Mouse (Mus musculus): Measurements from ENCODE around the gene Dusp16.
A peak's percentile ranks its signal among the peaks of the same experiment; 100 is the strongest.
"Not testable (repeated sequence)": the region's sequence is repeated elsewhere in the genome, so short reads cannot be mapped to it uniquely, and the experiment has no call there.

Gene Dusp16

DNA sequence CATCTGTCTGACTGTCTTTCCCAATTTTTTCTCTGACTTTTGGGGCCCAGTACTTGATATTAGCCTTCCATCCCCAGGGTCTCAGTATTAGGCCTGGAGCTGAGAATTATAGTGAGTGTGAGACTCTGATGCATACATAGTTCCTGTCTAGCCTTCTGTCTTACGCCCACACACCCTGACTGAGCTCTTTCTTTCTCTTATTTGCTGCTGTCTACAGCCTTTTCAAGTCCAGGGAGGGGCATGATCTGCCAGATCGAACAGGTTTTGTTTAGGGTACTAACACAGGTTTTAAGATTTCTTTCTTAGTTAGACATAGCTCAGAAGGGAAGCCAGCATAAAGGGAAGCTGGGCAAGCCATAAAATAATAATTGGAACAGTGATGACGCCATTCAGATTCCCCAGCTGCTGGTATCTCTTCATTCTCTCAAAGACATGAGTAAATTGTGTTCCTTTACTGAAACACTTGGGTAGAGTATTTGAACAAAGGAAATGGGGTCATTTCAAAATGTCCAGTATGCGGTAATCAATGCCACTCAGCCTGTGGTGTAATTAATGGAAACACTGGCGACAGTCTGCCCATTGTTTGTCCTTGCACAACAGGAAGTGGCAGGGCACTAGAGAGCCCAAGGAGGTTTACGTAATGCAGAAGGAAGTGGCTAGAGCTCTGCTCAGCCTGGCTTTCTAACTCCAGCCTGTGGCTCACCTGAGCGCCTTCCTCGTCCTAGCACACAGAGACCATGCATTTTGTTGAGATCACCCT lies 91.8 kb downstream of the Dusp16 start:
- peak in 1 of 2 experiments; percentile 64 for DNase-seq (ENCODE audit: low spot score in 2 of 2)

DNA sequence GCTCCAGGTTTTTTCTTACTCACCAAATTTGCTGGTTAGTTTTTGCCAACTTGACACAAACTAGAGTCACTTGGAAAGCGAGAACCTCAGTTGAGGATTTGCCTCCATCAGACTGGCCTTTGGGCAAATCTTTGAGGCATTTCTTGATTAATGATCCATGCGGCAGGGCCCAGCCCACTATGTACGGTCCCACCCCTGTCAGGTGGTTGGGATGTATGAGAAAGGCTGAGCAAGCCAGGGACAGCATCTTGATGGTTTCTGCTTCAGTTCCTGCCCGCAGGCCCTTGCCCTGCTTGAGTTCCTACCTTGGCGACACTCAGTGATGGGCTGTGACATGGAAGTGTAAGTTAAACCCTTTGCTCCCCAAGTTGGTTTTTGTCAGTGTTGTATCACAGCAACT lies 94.2 kb downstream of the Dusp16 start:
- no peak for DNase-seq (ENCODE audit: low spot score in 2 of 2)

DNA sequence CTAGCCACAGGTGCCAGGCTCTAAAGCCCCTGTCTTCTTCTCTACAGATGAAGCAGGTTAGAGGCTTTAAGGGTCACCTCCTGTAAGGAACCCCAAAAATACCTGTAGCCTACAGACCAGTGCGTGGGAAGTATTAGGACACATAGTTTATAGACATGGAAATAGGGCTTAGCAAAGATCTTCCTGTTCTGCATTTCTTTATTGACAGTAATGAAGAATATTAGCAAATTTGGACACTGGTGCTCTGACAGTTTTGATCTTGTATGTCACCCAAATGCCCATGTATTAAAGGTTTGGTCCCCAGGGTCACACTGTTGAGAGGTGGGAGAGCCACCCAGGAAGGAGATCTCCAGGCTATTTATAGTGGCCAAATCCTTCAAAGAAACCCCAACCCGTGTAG lies 95.9 kb downstream of the Dusp16 start:
- no peak for DNase-seq (ENCODE audit: low spot score in 2 of 2)

DNA sequence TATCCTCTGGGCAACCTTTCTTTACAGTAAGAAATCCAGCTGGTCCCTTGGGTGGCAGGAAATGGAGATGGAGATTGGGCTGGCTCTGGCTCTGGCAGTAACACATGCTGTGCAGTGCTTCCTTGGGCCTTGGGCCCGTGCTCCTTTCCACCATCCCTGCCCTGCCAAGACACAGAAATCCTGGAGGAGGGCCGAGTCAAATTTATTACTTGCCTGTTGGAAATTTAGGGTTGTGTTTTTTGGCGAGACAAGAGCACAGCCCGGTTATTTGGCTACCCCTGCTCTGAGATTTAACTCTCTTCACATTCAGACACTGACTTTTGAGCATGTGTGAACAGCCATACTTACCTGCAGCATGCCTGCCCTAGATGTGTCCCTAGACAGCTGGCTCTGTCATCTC lies 96.3 kb downstream of the Dusp16 start:
- DNase-seq (ENCODE audit: low spot score in 2 of 2), result peak in 1 of 2 experiments; percentile 67

DNA sequence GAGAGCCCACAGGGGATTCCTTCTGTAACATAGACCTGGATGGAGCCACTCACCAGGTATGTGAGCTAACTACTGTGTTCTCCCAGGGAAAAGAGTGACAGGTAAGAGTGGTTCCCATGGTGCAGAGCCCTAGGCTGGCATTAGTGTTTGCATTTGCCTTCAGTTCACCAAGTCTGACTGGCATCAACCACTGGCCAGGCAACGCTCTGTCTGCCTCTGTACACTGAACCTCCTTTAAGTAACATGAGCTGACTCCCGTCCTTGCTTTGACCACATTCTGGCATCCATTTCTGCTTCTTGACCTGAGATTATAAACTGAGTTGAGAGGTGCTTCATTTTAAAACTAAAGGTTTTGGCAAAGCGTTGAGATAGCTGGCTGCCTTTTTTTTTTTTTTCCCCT lies 96.8 kb downstream of the Dusp16 start:
- DNase-seq (ENCODE audit: low spot score in 2 of 2), result no peak

DNA sequence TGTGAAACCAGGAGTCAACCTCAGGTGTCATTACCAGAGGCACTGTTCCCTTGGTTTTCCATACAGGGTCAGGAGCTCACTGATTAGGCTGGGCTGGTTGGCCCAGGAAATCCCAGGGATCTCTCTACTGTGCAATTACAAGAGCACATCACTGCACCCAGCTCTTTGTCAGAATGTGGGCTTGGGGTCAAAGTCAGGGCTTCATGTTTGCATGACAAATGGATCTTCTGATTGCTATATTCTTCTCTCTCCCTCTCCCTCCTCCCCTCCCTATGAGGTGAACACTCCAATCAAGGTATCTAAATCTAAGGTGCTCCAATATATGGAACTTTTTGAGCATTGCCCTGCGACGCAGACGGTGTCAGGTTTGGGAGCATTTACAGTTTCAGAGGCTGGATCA lies 97.4 kb downstream of the Dusp16 start:
- no peak for DNase-seq (ENCODE audit: low spot score in 2 of 2)

DNA sequence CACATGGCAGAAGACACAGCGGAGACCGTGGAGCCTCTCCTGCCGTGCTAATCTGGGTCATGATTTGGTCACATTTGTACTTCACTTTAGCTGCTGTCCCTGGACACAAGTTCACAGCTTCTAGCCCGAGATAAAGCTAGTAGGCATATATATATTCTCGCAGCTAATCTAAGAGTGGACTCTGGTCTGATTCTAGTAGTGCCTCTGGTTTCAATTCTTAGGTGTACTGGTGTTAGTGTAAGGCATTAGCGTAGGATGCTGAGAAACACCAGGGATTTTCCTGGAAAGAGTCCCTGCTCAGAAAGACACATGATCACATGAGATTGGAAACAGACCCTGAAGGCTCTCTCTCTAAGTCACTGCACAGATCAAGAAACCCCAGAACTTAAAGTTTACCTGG lies 97.9 kb downstream of the Dusp16 start:
- no peak for DNase-seq (ENCODE audit: low spot score in 2 of 2)

DNA sequence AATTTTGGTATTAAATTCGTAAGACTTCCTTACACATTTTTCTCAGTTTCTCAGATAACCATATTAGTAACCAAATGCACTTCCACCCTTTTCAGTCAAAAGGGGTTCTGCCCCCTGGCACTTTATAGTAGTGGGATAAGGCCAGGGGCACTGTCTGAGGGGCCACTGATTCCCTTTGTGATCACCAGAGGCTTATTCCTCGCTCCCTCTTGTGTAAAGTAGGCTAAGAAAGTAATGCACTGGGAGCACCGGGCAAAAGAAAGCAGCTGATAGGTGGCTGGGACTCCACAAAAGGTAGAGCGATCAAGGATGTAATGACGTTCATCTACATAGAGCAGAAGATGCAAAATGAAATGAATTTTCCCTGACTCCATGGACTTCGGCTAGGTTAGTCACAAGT lies 106.9 kb downstream of the Dusp16 start:
- DNase-seq (ENCODE audit: low spot score in 2 of 2), result no peak

DNA sequence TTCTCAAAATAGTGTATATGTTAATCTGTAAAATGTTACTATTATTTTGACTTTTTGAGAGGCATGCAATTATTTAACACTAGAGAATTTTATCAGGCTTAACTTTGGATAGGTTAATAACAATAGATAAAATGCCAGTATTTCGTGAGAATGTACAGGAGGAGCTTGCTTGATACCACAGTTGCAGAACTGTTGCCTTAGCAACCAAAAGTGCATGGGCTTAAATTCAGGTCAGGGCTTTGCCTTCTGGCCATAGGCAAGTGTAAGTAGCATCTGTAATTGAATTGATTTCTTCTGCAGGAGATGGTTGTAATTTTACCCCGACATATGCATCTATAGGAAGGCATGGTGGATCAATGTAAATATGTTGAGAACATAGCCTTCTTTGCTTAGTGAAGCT lies 107.4 kb downstream of the Dusp16 start:
- DNase-seq (ENCODE audit: low spot score in 2 of 2), result no peak

DNA sequence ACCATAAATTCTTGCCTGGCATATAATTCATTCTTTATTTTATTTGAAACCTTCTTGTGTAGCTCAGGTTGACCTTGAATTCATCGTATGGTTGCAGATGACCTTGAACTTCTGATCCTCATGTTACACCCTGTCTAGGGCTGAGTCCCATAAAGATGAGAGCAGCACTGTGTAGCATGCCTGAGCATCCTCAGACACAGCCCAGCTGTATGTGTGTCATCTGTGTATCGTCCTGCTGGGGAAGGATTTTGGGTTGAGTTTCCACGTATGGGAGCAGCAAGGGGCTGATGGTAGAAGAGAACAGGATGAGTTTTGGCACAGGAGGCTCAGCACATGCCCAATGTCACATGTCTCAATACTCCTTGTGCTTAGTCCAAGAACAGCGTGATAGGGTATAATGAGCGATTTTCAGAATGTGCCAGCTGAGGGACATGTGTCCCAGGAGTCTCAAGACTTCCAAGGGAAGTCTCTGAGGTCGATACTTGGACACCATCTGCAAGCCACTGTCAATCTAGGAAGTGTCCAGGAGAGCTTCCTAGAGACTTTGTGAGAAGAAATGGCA lies 108.0 kb downstream of the Dusp16 start:
- DNase-seq (ENCODE audit: low spot score in 2 of 2), result no peak

DNA sequence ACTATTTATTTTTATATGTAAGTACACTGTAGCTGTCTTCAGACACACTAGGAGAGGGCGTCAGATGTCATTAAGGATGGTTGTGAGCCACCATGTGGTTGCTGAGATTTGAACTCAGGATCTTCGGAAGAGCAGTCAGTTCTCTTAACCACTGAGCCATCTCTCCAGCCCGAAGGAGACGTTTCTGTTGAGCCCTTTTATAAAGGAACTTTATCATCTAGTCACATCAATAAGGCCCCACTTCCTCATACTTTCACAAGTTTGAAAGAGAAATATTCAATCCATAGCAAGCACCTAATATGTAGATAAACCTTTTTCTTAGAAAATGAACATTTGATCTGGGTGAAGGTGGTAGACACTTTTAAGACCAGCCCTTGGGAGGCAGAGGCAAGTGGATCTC lies 113.1 kb downstream of the Dusp16 start:
- DNase-seq (ENCODE audit: low spot score in 2 of 2), result not testable (repeated sequence)

DNA sequence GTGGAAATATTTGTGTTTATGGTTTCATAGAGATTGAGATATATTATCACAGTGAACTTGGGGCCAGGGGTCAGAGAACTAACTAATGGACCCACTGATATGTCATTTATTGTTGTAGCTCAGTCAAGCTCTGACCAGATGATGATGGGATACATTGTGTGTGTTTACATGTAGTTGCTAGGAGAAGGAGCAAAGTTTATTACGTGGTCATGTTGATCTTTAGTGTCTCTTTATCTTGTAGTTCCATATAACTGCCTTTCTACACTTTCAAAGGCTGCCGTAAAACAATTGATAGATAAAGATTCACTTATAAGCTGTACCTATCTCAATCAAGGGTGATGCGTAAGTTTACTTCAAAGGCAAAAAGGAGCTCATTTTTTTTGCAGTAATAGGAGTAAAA lies 114.4 kb downstream of the Dusp16 start:
- DNase-seq (ENCODE audit: low spot score in 2 of 2), result no peak

DNA sequence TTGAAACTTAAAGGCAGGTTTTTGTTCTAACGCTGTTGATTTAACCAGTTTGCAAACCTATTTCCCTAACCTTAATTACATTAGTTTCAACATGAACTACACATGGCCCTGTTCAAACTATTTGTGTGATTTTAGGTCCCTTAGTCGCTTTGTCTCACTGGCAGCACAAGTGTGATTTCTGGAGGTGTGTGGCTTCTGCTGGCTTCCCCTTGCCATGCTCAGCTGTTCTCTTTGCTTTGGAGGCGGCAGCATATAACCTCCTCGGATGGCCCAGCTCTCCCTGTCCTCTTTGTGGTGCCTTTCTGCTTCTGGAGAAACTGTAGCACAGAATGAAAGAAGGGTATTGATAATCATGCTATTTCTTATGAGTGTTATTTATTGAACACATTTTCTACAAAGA lies 114.9 kb downstream of the Dusp16 start:
- no peak for DNase-seq (ENCODE audit: low spot score in 2 of 2)

DNA sequence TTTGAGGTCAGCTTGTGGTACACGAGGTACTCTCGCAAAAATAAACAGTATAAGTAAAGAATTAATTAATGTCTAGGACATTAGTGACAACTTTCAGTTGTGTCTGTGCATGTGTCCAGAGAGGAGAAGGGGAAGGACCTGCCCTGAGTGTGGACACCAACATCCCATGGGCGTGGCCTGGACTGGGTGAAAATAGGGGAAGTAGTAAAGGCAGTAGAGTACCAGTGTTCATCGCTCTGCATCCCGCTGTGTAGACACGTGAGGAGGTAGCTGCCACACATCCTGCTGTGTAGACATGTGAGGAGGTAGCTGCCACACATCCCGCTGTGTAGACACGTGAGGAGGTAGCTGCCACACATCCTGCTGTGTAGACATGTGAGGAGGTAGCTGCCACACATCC lies 118.7 kb downstream of the Dusp16 start:
- not testable (repeated sequence) for DNase-seq (ENCODE audit: low spot score in 2 of 2)

DNA sequence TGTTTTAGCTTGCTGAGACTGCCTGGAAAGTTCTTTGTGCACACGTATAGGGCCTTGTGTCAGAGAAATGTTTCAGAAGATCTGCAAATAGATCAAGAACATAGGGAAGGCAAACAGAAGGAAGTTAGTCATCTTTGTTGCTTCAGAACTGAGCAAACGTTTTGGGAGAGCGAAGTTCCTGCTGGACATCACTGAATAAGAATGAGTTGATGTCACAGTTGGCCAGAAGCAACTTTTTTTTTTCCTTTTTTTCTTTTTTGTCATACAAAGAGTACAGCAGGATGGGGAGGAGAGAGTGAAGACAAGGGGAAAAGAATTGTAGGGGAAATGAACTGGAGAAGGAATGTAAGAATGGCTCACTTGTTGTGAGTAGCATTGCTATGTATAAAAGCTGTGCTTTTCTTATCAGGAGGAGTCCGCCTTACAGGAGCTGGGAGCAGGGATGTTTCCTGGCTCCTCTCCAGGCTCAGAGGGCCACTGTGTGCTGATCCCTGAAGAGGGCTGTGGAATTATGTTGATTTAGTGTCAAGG lies 121.5 kb downstream of the Dusp16 start:
- no peak for DNase-seq (ENCODE audit: low spot score in 2 of 2)

DNA sequence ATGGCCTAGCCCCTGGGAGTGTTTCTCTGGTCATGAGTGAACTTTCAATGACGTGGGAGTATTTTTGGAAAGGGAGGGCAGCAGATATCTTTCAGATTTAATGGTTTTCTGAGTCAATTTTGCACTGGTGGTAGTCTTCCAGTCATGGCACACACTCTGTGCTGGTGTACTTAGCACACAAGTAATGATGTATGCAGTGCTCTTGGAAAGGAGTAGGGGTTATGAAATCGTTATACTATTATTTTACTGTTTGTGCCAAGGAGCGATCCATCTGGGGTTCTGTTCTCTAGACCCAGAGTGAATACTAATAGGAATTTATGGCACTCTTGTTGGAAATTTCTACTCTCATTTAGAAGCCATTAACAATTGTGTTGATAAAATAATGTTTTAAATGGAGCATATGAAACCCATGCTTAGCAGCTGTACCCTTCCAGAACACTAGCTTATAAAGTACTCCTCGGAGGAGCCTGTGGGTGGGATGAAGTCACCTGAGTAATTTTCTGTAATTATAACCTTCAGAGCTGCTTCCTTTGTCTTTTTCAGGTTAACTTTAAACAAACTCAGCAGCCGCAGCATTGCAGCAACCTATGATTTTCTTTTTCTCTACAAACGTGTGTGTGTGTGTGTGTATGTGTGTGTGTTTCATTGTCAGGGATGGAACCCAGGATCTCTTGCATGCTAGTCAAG lies 123.1 kb downstream of the Dusp16 start:
- DNase-seq (ENCODE audit: low spot score in 2 of 2), result no peak

DNA sequence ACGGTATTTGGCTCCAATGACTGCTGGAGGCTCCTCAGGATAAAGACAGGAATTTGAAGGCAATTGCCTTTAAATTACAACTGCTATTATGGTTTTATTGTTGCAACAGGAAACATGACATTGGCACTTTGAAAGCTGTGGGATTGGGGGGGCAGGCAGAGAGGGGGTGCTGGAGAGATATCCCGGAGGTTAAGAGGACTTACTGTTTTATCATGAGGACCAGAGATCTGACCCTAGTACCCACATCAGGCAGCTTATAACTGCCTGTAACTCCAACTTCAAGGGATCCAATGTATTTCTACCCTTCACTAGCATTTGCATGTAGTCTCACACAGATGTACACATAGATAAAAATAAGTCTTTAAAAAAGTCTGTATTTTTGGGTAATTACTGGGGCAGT lies 123.9 kb downstream of the Dusp16 start:
- no peak for DNase-seq (ENCODE audit: low spot score in 2 of 2)

DNA sequence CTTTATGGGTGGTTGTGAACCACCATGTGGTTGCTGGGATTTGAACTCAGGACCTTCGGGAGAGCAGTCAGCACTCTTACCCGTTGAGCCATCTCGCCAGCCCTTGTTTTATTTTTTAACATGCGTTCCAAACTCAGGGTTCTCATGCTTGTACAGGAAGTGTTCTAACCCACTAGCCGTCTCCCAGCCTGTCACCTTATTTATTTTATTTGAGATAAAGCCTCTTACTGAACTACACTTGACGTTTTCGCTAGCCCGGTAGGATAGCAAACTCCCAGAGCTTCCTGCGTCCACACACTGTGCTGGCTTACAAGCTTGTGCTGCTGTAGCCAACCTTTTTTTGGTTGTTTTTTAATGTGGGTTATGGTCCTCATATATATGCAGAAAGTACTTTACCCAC lies 126.6 kb downstream of the Dusp16 start:
- DNase-seq (ENCODE audit: low spot score in 2 of 2), result no peak
